Mouse (Mus musculus): ENCODE measurements around the gene Cenpm. TPM values are rescaled to one million over a fixed set of nuclear protein-coding genes. Genes with fewer than 3 reads are reported as not detected.
A peak's percentile ranks its signal among the peaks of the same experiment; 100 is the strongest.

The Cenpm gene
- 27.8 and 30.7 TPM in 2 replicates for polyA plus RNA-seq (2015; fragmentation: Nextera tagmentation; extraction: Ambion mirVana)

- no peak for TF ChIP-seq CTCF (IDR thresholded peaks at IDR 0.05; ENCODE audit: low read depth)
- no peak for TF ChIP-seq EP300 (IDR thresholded peaks at IDR 0.05; ENCODE audit: low read depth)
- Histone ChIP-seq H3K4me2 (ENCODE audit: low read depth, low read length) (peak within 1 kb of the TSS; percentile 98), H3K4me3 (ENCODE audit: low read depth, low read length) (peak within 1 kb of the TSS; percentile 72), H3K4me1 (ENCODE audit: insufficient read depth) (peaks cover 16% of the 10 kb centered on the region), H3K9ac (replicated peaks) (peak within 1 kb of the TSS; percentile 67), H3K9me3 (ENCODE audit: low read length) (no peaks in the 10 kb centered on the region), H3K27ac (ENCODE audit: low read depth) (peak within 1 kb of the TSS; percentile 76), H3K36me3 (replicated peaks; ENCODE audit: insufficient read depth, low read length) (peaks cover 3% of the 10 kb centered on the region; the same call in 1 of the 2 replicates), H3K27me3 (ENCODE audit: insufficient read depth, low read length) (no peaks in the 10 kb centered on the region)
- under 1% methylated on average over 65 of the region's 65 CpGs for WGBS (ENCODE audit: insufficient replicate concordance)
- ATAC-seq: peak; percentile 96
- DNase-seq: peak; percentile 95
Measured at GRCm38 (mm10) chr15:82244115-82244804, at the start of gene Cenpm. Gene Cenpm (minus strand): TSS chr15:82244748.

GRCm38 (mm10) chr15:82294059-82294458 lies 49.5 kb upstream of the Cenpm start:
- 40% methylated on average over 8 of the region's 8 CpGs for WGBS (ENCODE audit: insufficient replicate concordance)
- no peak overlapping the region for H3K4me3 ChIP-seq (ENCODE audit: low read depth, low read length)
- ATAC-seq (peak; percentile 45; the same call in 1 of the 2 replicates), DNase-seq (no peak)
- H3K27ac ChIP-seq (ENCODE audit: low read depth): no peak overlapping the region
- no peak overlapping the region for H3K4me2 ChIP-seq (ENCODE audit: low read depth, low read length)
- 0 out of 2 replicates have a peak, but pooled peaks cover 4% of the 10 kb centered on the region for H3K27me3 ChIP-seq (ENCODE audit: insufficient read depth, low read length)
- TF ChIP-seq CTCF (IDR thresholded peaks at IDR 0.05; ENCODE audit: low read depth) (peak; percentile 78), EP300 (IDR thresholded peaks at IDR 0.05; ENCODE audit: low read depth) (no peak)
- H3K4me1 ChIP-seq (ENCODE audit: insufficient read depth): no peaks in the 10 kb centered on the region
- H3K9me3 ChIP-seq (ENCODE audit: low read length): no peaks in the 10 kb centered on the region
- H3K36me3 ChIP-seq (replicated peaks; ENCODE audit: insufficient read depth, low read length): no peaks in the 10 kb centered on the region
- no peak overlapping the region for H3K9ac ChIP-seq (replicated peaks)

- no peak overlapping the region for H3K9ac ChIP-seq (replicated peaks)
- H3K9me3 ChIP-seq (ENCODE audit: low read length): no peaks in the 10 kb centered on the region
- H3K4me1 ChIP-seq (ENCODE audit: insufficient read depth): no peaks in the 10 kb centered on the region
- no peak overlapping the region for H3K27ac ChIP-seq (ENCODE audit: low read depth)
- no peak overlapping the region for H3K4me2 ChIP-seq (ENCODE audit: low read depth, low read length)
- no peaks in the 10 kb centered on the region for H3K36me3 ChIP-seq (replicated peaks; ENCODE audit: insufficient read depth, low read length)
- ATAC-seq: no peak
- no peak overlapping the region for H3K4me3 ChIP-seq (ENCODE audit: low read depth, low read length)
- H3K27me3 ChIP-seq (ENCODE audit: insufficient read depth, low read length): 0 out of 2 replicates have a peak, but pooled peaks cover 4% of the 10 kb centered on the region
- DNase-seq: no peak
- TF ChIP-seq EP300 (IDR thresholded peaks at IDR 0.05; ENCODE audit: low read depth) (no peak), CTCF (IDR thresholded peaks at IDR 0.05; ENCODE audit: low read depth) (no peak)
- WGBS (ENCODE audit: insufficient replicate concordance): 28% methylated on average over 7 of the region's 7 CpGs
Measured at GRCm38 (mm10) chr15:82293271-82293711, 48.7 kb upstream of the Cenpm start.

GRCm38 (mm10) chr15:82292851-82293250 lies 48.3 kb upstream of the Cenpm start:
- ATAC-seq (no peak), DNase-seq (no peak)
- Histone ChIP-seq H3K4me2 (ENCODE audit: low read depth, low read length) (no peak overlapping the region), H3K9ac (replicated peaks) (no peak overlapping the region), H3K36me3 (replicated peaks; ENCODE audit: insufficient read depth, low read length) (no peaks in the 10 kb centered on the region), H3K4me1 (ENCODE audit: insufficient read depth) (no peaks in the 10 kb centered on the region), H3K4me3 (ENCODE audit: low read depth, low read length) (no peak overlapping the region), H3K9me3 (ENCODE audit: low read length) (no peaks in the 10 kb centered on the region), H3K27me3 (ENCODE audit: insufficient read depth, low read length) (0 out of 2 replicates have a peak, but pooled peaks cover 4% of the 10 kb centered on the region), H3K27ac (ENCODE audit: low read depth) (no peak overlapping the region)
- 40% methylated on average over 5 of the region's 5 CpGs for WGBS (ENCODE audit: insufficient replicate concordance)
- no peak for TF ChIP-seq EP300 (IDR thresholded peaks at IDR 0.05; ENCODE audit: low read depth)
- no peak for TF ChIP-seq CTCF (IDR thresholded peaks at IDR 0.05; ENCODE audit: low read depth)

GRCm38 (mm10) chr15:82290252-82290651 lies 45.7 kb upstream of the Cenpm start:
- H3K9ac ChIP-seq (replicated peaks): no peak overlapping the region
- DNase-seq (no peak), ATAC-seq (no peak)
- no peak overlapping the region for H3K4me3 ChIP-seq (ENCODE audit: low read depth, low read length)
- TF ChIP-seq CTCF (IDR thresholded peaks at IDR 0.05; ENCODE audit: low read depth) (no peak), EP300 (IDR thresholded peaks at IDR 0.05; ENCODE audit: low read depth) (no peak)
- H3K4me2 ChIP-seq (ENCODE audit: low read depth, low read length): no peak overlapping the region
- 79% methylated on average over 7 of the region's 7 CpGs for WGBS (ENCODE audit: insufficient replicate concordance)
- no peak overlapping the region for H3K27ac ChIP-seq (ENCODE audit: low read depth)
- 0 out of 2 replicates have a peak, but pooled peaks cover 4% of the 10 kb centered on the region for H3K27me3 ChIP-seq (ENCODE audit: insufficient read depth, low read length)
- H3K36me3 ChIP-seq (replicated peaks; ENCODE audit: insufficient read depth, low read length): no peaks in the 10 kb centered on the region
- no peaks in the 10 kb centered on the region for H3K4me1 ChIP-seq (ENCODE audit: insufficient read depth)
- H3K9me3 ChIP-seq (ENCODE audit: low read length): no peaks in the 10 kb centered on the region

- no peak for ATAC-seq
- WGBS (ENCODE audit: insufficient replicate concordance): 46% methylated on average over 12 of the region's 12 CpGs
- no peak for TF ChIP-seq CTCF (IDR thresholded peaks at IDR 0.05; ENCODE audit: low read depth)
- no peak for TF ChIP-seq EP300 (IDR thresholded peaks at IDR 0.05; ENCODE audit: low read depth)
Measured at GRCm38 (mm10) chr15:82286157-82286556, 41.6 kb upstream of the Cenpm start.

More at GRCm38 (mm10) chr15:82286157-82286556, 41.6 kb upstream of the Cenpm start:
- no peaks in the 10 kb centered on the region for H3K36me3 ChIP-seq (replicated peaks; ENCODE audit: insufficient read depth, low read length)
- H3K9ac ChIP-seq (replicated peaks): no peak overlapping the region
- no peaks in the 10 kb centered on the region for H3K27me3 ChIP-seq (ENCODE audit: insufficient read depth, low read length)
- no peak overlapping the region for H3K27ac ChIP-seq (ENCODE audit: low read depth)
- no peak for DNase-seq
- no peaks in the 10 kb centered on the region for H3K4me1 ChIP-seq (ENCODE audit: insufficient read depth)
- no peaks in the 10 kb centered on the region for H3K9me3 ChIP-seq (ENCODE audit: low read length)
- no peak overlapping the region for H3K4me3 ChIP-seq (ENCODE audit: low read depth, low read length)
- H3K4me2 ChIP-seq (ENCODE audit: low read depth, low read length): no peak overlapping the region

Measured in liver, postnatal 0 days (tissue).